In genomic region chr7:101970429-101970775, GRCm38 (mm10) we compare ENCODE assay signal across 8 mouse cellular contexts. TPM values are rescaled to one million over a fixed set of nuclear protein-coding genes. Genes with fewer than 3 reads are reported as not detected.
DNase-seq lines count a peak whose midpoint lies in the region; ATAC-seq lines count a peak whose summit lies in the region.

No protein-coding gene starts in this region.

- peak overlapping the region; percentile 59 for H3K4me2 ChIP-seq in neural tube, embryonic 11.5 days (ENCODE audit: low read depth)
- H3K4me2 ChIP-seq in embryonic facial prominence, embryonic 15.5 days (replicated peaks), result peak overlapping the region; percentile 76
- H3K4me2 ChIP-seq in limb, embryonic 12.5 days, result peak overlapping the region; percentile 73
- H3K4me2 ChIP-seq in midbrain, embryonic 13.5 days (replicated peaks), result peak overlapping the region; percentile 64

- no peaks in the 10 kb centered on the region for H3K9me3 ChIP-seq in neural tube, embryonic 11.5 days (ENCODE audit: control insufficient read depth, low read length)
- no peaks in the 10 kb centered on the region for H3K9me3 ChIP-seq in embryonic facial prominence, embryonic 15.5 days (replicated peaks)
- no peaks in the 10 kb centered on the region for H3K9me3 ChIP-seq in limb, embryonic 12.5 days
- no peaks in the 10 kb centered on the region for H3K9me3 ChIP-seq in midbrain, embryonic 13.5 days

- WGBS in neural tube, embryonic 11.5 days, result 0% methylated on average over 15 of the region's 17 CpGs
- WGBS in embryonic facial prominence, embryonic 15.5 days, result 0% methylated on average over 13 of the region's 17 CpGs
- under 1% methylated on average over 12 of the region's 17 CpGs for WGBS in limb, embryonic 12.5 days
- WGBS in midbrain, embryonic 13.5 days, result 0% methylated on average over 13 of the region's 17 CpGs

- DNase-seq in neural tube, embryonic 11.5 days (ENCODE audit: low spot score), result peak; percentile 86
- DNase-seq in neural tube, embryonic 10.5 days (ENCODE audit: extremely low spot score, low spot score), result no peak
- DNase-seq in heart, adult 8-10 months (ENCODE audit: low spot score), result peak; percentile 91
- peak; percentile 93 to 94 for DNase-seq in kidney, adult 8-10 months
- DNase-seq in spleen, adult 18-20 months, result peak; percentile 74 to 76

- no peaks in the 10 kb centered on the region for H3K36me3 ChIP-seq in neural tube, embryonic 11.5 days (ENCODE audit: control insufficient read depth, insufficient read depth, low read length)
- H3K36me3 ChIP-seq in embryonic facial prominence, embryonic 15.5 days, result no peaks in the 10 kb centered on the region
- peaks cover 4% of the 10 kb centered on the region; the same call in 1 of the 2 replicates for H3K36me3 ChIP-seq in limb, embryonic 12.5 days
- no peaks in the 10 kb centered on the region for H3K36me3 ChIP-seq in midbrain, embryonic 13.5 days

- H3K4me3 ChIP-seq in neural tube, embryonic 11.5 days (ENCODE audit: low read depth, low read length), result peak overlapping the region; percentile 68
- H3K4me3 ChIP-seq in embryonic facial prominence, embryonic 15.5 days (replicated peaks), result peak overlapping the region; percentile 74
- peak overlapping the region; percentile 72 for H3K4me3 ChIP-seq in limb, embryonic 12.5 days (replicated peaks)
- H3K4me3 ChIP-seq in midbrain, embryonic 13.5 days (replicated peaks), result peak overlapping the region; percentile 79

- H3K27me3 ChIP-seq in neural tube, embryonic 11.5 days (ENCODE audit: control insufficient read depth, insufficient read depth, low read length), result no peaks in the 10 kb centered on the region
- no peaks in the 10 kb centered on the region for H3K27me3 ChIP-seq in embryonic facial prominence, embryonic 15.5 days
- no peaks in the 10 kb centered on the region for H3K27me3 ChIP-seq in limb, embryonic 12.5 days
- no peaks in the 10 kb centered on the region for H3K27me3 ChIP-seq in midbrain, embryonic 13.5 days

- peak overlapping the region; percentile 94 for H3K9ac ChIP-seq in neural tube, embryonic 11.5 days (ENCODE audit: low read length)
- H3K9ac ChIP-seq in embryonic facial prominence, embryonic 15.5 days, result peak overlapping the region; percentile 64
- peak overlapping the region; percentile 93 for H3K9ac ChIP-seq in limb, embryonic 12.5 days (replicated peaks)
- H3K9ac ChIP-seq in midbrain, embryonic 13.5 days (replicated peaks), result peak overlapping the region; percentile 96

- ATAC-seq in neural tube, embryonic 11.5 days (ENCODE audit: insufficient read depth, low FRiP score, low TSS enrichment), result peak; percentile 70
- peak; percentile 68 for ATAC-seq in embryonic facial prominence, embryonic 15.5 days (ENCODE audit: insufficient number of reproducible peaks, low FRiP score, low TSS enrichment, low read depth)
- ATAC-seq in limb, embryonic 12.5 days (ENCODE audit: insufficient number of reproducible peaks, insufficient read depth, low FRiP score, low TSS enrichment, low read depth), result peak; percentile 81
- ATAC-seq in midbrain, embryonic 13.5 days, result peak; percentile 78

- peak overlapping the region; percentile 96 for H3K27ac ChIP-seq in neural tube, embryonic 11.5 days (ENCODE audit: low read depth, low read length)
- H3K27ac ChIP-seq in embryonic facial prominence, embryonic 15.5 days (replicated peaks), result peak overlapping the region; percentile 99
- H3K27ac ChIP-seq in limb, embryonic 12.5 days, result peak overlapping the region; percentile 100
- H3K27ac ChIP-seq in midbrain, embryonic 13.5 days, result peak overlapping the region; percentile 100

- peaks cover 18% of the 10 kb centered on the region for H3K4me1 ChIP-seq in neural tube, embryonic 11.5 days (ENCODE audit: control insufficient read depth, insufficient read depth, low read length)
- H3K4me1 ChIP-seq in embryonic facial prominence, embryonic 15.5 days, result peaks cover 52% of the 10 kb centered on the region
- H3K4me1 ChIP-seq in limb, embryonic 12.5 days (replicated peaks), result peaks cover 45% of the 10 kb centered on the region
- peaks cover 50% of the 10 kb centered on the region for H3K4me1 ChIP-seq in midbrain, embryonic 13.5 days (replicated peaks)

RNA-seq across cellular contexts. Expression of gene Numa1, which starts 36.5 kb away (rescaled TPM):
- 89.9 and 102 TPM in 2 replicates for polyA plus RNA-seq in neural tube, embryonic 11.5 days (2014; fragmentation: Nextera tagmentation; extraction: Ambion mirVana)
- 72.8 and 73.7 TPM in 2 replicates for polyA plus RNA-seq in embryonic facial prominence, embryonic 15.5 days (2015; fragmentation: Nextera tagmentation; extraction: Ambion mirVana)
- 100 to 1,000 TPM in 2 of 4 experiments, 10 to 100 TPM in 2; 90.6 to 103 (median 98.5) TPM for total RNA-seq in heart, adult 8-10 months (2022)
- 134 and 138 TPM in 2 replicates for polyA plus RNA-seq in limb, embryonic 12.5 days (2016; fragmentation: Nextera tagmentation; extraction: Ambion mirVana)
- polyA plus RNA-seq in midbrain, embryonic 13.5 days (2015; fragmentation: Nextera tagmentation; extraction: Ambion mirVana), result 63.0 and 70.7 TPM in 2 replicates

RNA-seq across cellular contexts. Expression of gene Lrrc51, which starts 36.7 kb away (rescaled TPM):
- 7.9 and 8.8 TPM in 2 replicates for polyA plus RNA-seq in neural tube, embryonic 11.5 days (2014; fragmentation: Nextera tagmentation; extraction: Ambion mirVana)
- polyA plus RNA-seq in embryonic facial prominence, embryonic 15.5 days (2015; fragmentation: Nextera tagmentation; extraction: Ambion mirVana), result 22.0 and 29.2 TPM in 2 replicates
- total RNA-seq in heart, adult 8-10 months (2022), result 1 to 10 TPM; 4.3 to 6.2 (median 5.4) TPM
- 8.7 and 8.8 TPM in 2 replicates for polyA plus RNA-seq in limb, embryonic 12.5 days (2016; fragmentation: Nextera tagmentation; extraction: Ambion mirVana)
- 9.6 and 10.6 TPM in 2 replicates for polyA plus RNA-seq in midbrain, embryonic 13.5 days (2015; fragmentation: Nextera tagmentation; extraction: Ambion mirVana)

RNA-seq across cellular contexts. Expression of gene Il18bp, which starts 48.1 kb away (rescaled TPM):
- polyA plus RNA-seq in neural tube, embryonic 11.5 days (2014; fragmentation: Nextera tagmentation; extraction: Ambion mirVana), result 3.4 TPM in 2 replicates
- 2.4 and 2.5 TPM in 2 replicates for polyA plus RNA-seq in embryonic facial prominence, embryonic 15.5 days (2015; fragmentation: Nextera tagmentation; extraction: Ambion mirVana)
- 10 to 100 TPM in 2 of 4 experiments, 1 to 10 TPM in 2; 7.1 to 15.8 (median 9.8) TPM for total RNA-seq in heart, adult 8-10 months (2022)
- 3.4 and 3.7 TPM in 2 replicates for polyA plus RNA-seq in limb, embryonic 12.5 days (2016; fragmentation: Nextera tagmentation; extraction: Ambion mirVana)
- polyA plus RNA-seq in midbrain, embryonic 13.5 days (2015; fragmentation: Nextera tagmentation; extraction: Ambion mirVana), result 4.1 and 5.6 TPM in 2 replicates
